Comparison of ENCODE assay signal across 8 mouse cellular contexts in genomic region chr10:40883644-40884278, GRCm38 (mm10). TPM values are rescaled to one million over a fixed set of nuclear protein-coding genes. Genes with fewer than 3 reads are reported as not detected.
A peak's percentile ranks its signal among the peaks of the same experiment; 100 is the strongest.
DNase-seq lines count a peak whose midpoint lies in the region; ATAC-seq and TF ChIP-seq lines count a peak whose summit lies in the region.

No protein-coding gene starts in this region.

- H3K9me3 ChIP-seq in embryonic facial prominence, embryonic 13.5 days = no peaks in the 10 kb centered on the region
- no peaks in the 10 kb centered on the region for H3K9me3 ChIP-seq in neural tube, embryonic 12.5 days

- H3K79me2 ChIP-seq in heart, adult 2 months (replicated peaks; ENCODE audit: control insufficient read depth, insufficient read depth, low read length) = peaks cover 2% of the 10 kb centered on the region

- intact Hi-C loops in heart, adult 2 months (cut with DNase I) = loop anchor here (1.0 to 10.0 kb wide), 3 partner anchors 35 to 234 kb away; partner anchors contain the start of gene Mettl24
- intact Hi-C loops in heart, postnatal 25 days (cut with DNase I) = loop anchor here (2.0 to 10.0 kb wide), 4 partner anchors 36 to 421 kb away; partner anchors contain the start of genes Ak9, Fig4 and Mettl24

- H3K9ac ChIP-seq in heart, adult 2 months (ENCODE audit: low read depth, low read length) = peak overlapping the region; percentile 17
- peak overlapping the region; percentile 94 for H3K9ac ChIP-seq in embryonic facial prominence, embryonic 13.5 days
- peak overlapping the region; percentile 98 for H3K9ac ChIP-seq in neural tube, embryonic 12.5 days

- no peak overlapping the region; the same call in 1 of the 2 replicates for H3K27ac ChIP-seq in heart, adult 2 months
- peak overlapping the region; percentile 96 for H3K27ac ChIP-seq in embryonic facial prominence, embryonic 13.5 days
- peak overlapping the region; percentile 93 for H3K27ac ChIP-seq in neural tube, embryonic 12.5 days

- under 1% methylated on average over 87 of the region's 87 CpGs for WGBS in heart, adult 2 months
- under 1% methylated on average over 80 of the region's 87 CpGs for WGBS in embryonic facial prominence, embryonic 13.5 days
- WGBS in neural tube, embryonic 12.5 days = under 1% methylated on average over 80 of the region's 87 CpGs

- peaks cover 9% of the 10 kb centered on the region; the same call in 1 of the 2 replicates for H3K36me3 ChIP-seq in heart, adult 2 months (ENCODE audit: control insufficient read depth, insufficient read depth, low read length)
- no peaks in the 10 kb centered on the region for H3K36me3 ChIP-seq in embryonic facial prominence, embryonic 13.5 days
- H3K36me3 ChIP-seq in neural tube, embryonic 12.5 days = no peaks in the 10 kb centered on the region

- TF ChIP-seq POLR2A in heart, adult 2 months (IDR thresholded peaks at IDR 0.05; ENCODE audit: insufficient read depth, low read depth, low read length) = no peak

- no peak for DNase-seq in heart, adult 2 months
- no peak for DNase-seq in heart, postnatal 25 days (ENCODE audit: low spot score)
- DNase-seq in embryo, embryonic 10.5 days (ENCODE audit: low spot score) = no peak
- DNase-seq in right cerebral cortex, postnatal 25 days = no peak

- peaks cover 2% of the 10 kb centered on the region; the same call in 1 of the 2 replicates for H3K27me3 ChIP-seq in heart, adult 2 months (ENCODE audit: control insufficient read depth, insufficient read depth, low read length)
- H3K27me3 ChIP-seq in embryonic facial prominence, embryonic 13.5 days = no peaks in the 10 kb centered on the region
- H3K27me3 ChIP-seq in neural tube, embryonic 12.5 days (replicated peaks) = no peaks in the 10 kb centered on the region

- H3K4me3 ChIP-seq in heart, adult 2 months = peak overlapping the region; percentile 93
- peak overlapping the region; percentile 91 for H3K4me3 ChIP-seq in embryonic facial prominence, embryonic 13.5 days
- H3K4me3 ChIP-seq in neural tube, embryonic 12.5 days = peak overlapping the region; percentile 89

- TF ChIP-seq CTCF in heart, adult 2 months (IDR thresholded peaks at IDR 0.05) = no peak

- peak overlapping the region; percentile 75 for H3K4me2 ChIP-seq in embryonic facial prominence, embryonic 13.5 days
- H3K4me2 ChIP-seq in neural tube, embryonic 12.5 days (replicated peaks) = peak overlapping the region; percentile 61

- H3K4me1 ChIP-seq in heart, adult 2 months (ENCODE audit: control insufficient read depth, insufficient read depth, low read length) = peaks cover 4% of the 10 kb centered on the region
- H3K4me1 ChIP-seq in embryonic facial prominence, embryonic 13.5 days = peaks cover 18% of the 10 kb centered on the region
- peaks cover 12% of the 10 kb centered on the region for H3K4me1 ChIP-seq in neural tube, embryonic 12.5 days

- ATAC-seq in CD4-positive, CD25-positive, alpha-beta regulatory T cell, adult 4 months = peak; percentile 41
- ATAC-seq in embryonic facial prominence, embryonic 13.5 days (ENCODE audit: insufficient number of reproducible peaks, insufficient read depth, low FRiP score, low TSS enrichment, low read depth) = peak; percentile 86
- ATAC-seq in inflammation-experienced regulatory T-cells, adult 6 months = peak; percentile 34
- peak; percentile 90 for ATAC-seq in neural tube, embryonic 12.5 days (ENCODE audit: low FRiP score, low read depth)

- no peak for TF ChIP-seq EP300 in heart, adult 2 months (IDR thresholded peaks at IDR 0.05; ENCODE audit: insufficient read depth, low read depth, low read length)

RNA-seq across cellular contexts. Expression of gene Wasf1, which starts 0.5 kb away (rescaled TPM):
- under 1 TPM; 0.43 to 0.63 TPM for total RNA-seq in heart, adult 2 months (2021)
- polyA plus RNA-seq in heart, adult 2 months (2012; rRNA removed) = 0.47 and 0.53 TPM in 2 replicates
- under 1 TPM; 0.70 to 0.78 TPM for total RNA-seq in heart, postnatal 25 days (2021)
- polyA plus RNA-seq in CD4-positive, CD25-positive, alpha-beta regulatory T cell, adult 4 months (2017; shearing (Covaris generic)) = under 1 TPM in 1 of 2 experiments, not detected in 1; 0.12 TPM
- 27.3 and 29.1 TPM in 2 replicates for polyA plus RNA-seq in embryonic facial prominence, embryonic 13.5 days (2015; fragmentation: Nextera tagmentation; extraction: Ambion mirVana)
- polyA plus RNA-seq in inflammation-experienced regulatory T-cells, adult 6 months (2017; shearing (Covaris generic)) = under 1 TPM in 1 of 3 experiments, not detected in 2; 0.29 TPM
- polyA plus RNA-seq in neural tube, embryonic 12.5 days (2016; fragmentation: Nextera tagmentation; extraction: Ambion mirVana) = 69.6 and 79.7 TPM in 2 replicates

RNA-seq across cellular contexts. Expression of gene Cdc40, which starts 0.7 kb away (rescaled TPM):
- total RNA-seq in heart, adult 2 months (2021) = 10 to 100 TPM; 18.6 to 19.3 TPM
- 8.6 and 19.1 TPM in 2 replicates for polyA plus RNA-seq in heart, adult 2 months (2012; rRNA removed)
- total RNA-seq in heart, postnatal 25 days (2021) = 10 to 100 TPM; 19.1 to 20.2 TPM
- 10 to 100 TPM; 71.5 to 91.4 TPM for polyA plus RNA-seq in CD4-positive, CD25-positive, alpha-beta regulatory T cell, adult 4 months (2017; shearing (Covaris generic))
- 37.1 and 39.7 TPM in 2 replicates for polyA plus RNA-seq in embryonic facial prominence, embryonic 13.5 days (2015; fragmentation: Nextera tagmentation; extraction: Ambion mirVana)
- polyA plus RNA-seq in inflammation-experienced regulatory T-cells, adult 6 months (2017; shearing (Covaris generic)) = 10 to 100 TPM; 58.8 to 86.5 (median 75.6) TPM
- polyA plus RNA-seq in neural tube, embryonic 12.5 days (2016; fragmentation: Nextera tagmentation; extraction: Ambion mirVana) = 36.7 and 36.8 TPM in 2 replicates

Comparison
In these comparisons a context has a peak if more than half of its experiments do, and no peak if none do; other contexts are left out.
1. H3K9ac ChIP-seq: peak in every context shown above with its lines; median percentile 98 in neural tube, embryonic 12.5 days; 94 in embryonic facial prominence, embryonic 13.5 days; 17 in heart, adult 2 months.
2. ATAC-seq: peak in every context shown above with its lines; median percentile 90 in neural tube, embryonic 12.5 days; 86 in embryonic facial prominence, embryonic 13.5 days; 41 in CD4-positive, CD25-positive, alpha-beta regulatory T cell, adult 4 months; 34 in inflammation-experienced regulatory T-cells, adult 6 months.
3. RNA of gene Wasf1, which starts 0.5 kb away (polyA plus RNA-seq): 69.6 to 79.7 TPM in neural tube, embryonic 12.5 days and 27.3 to 29.1 TPM in embryonic facial prominence, embryonic 13.5 days; 0.47 to 0.53 TPM in heart, adult 2 months, 0.12 TPM in CD4-positive, CD25-positive, alpha-beta regulatory T cell, adult 4 months and 0.29 TPM in inflammation-experienced regulatory T-cells, adult 6 months; every median in the first group is over 10 times any median in the second.
4. Peak in every context shown above with its lines, with median percentiles within 50 percentile points of each other: H3K4me3 ChIP-seq.